Mouse (Mus musculus): ENCODE measurements around the gene Pmel. TPM values are rescaled to one million over a fixed set of nuclear protein-coding genes. Genes with fewer than 3 reads are reported as not detected.

Gene Pmel
- polyA plus RNA-seq, 1 experiment from 2014 or later = 2.5 TPM

Other genes with a start within 250 kb of the Pmel start
- gene Smarcc2, start 244.9 kb upstream of the Pmel start, polyA plus RNA-seq (2015; fragmentation: Nextera tagmentation; extraction: Ambion mirVana) = 59.2 and 60.3 TPM in 2 replicates
- gene Myl6, start 210.1 kb upstream of the Pmel start, polyA plus RNA-seq (2015; fragmentation: Nextera tagmentation; extraction: Ambion mirVana) = 1,051 and 1,154 TPM in 2 replicates
- gene Myl6b, start 205.5 kb upstream of the Pmel start, polyA plus RNA-seq (2015; fragmentation: Nextera tagmentation; extraction: Ambion mirVana) = 4.3 and 4.6 TPM in 2 replicates
- 19.4 and 29.0 TPM in 2 replicates for gene Esyt1, start 178.3 kb upstream of the Pmel start, polyA plus RNA-seq (2015; fragmentation: Nextera tagmentation; extraction: Ambion mirVana)
- 10.2 and 11.0 TPM in 2 replicates for gene Zc3h10, start 156.4 kb upstream of the Pmel start, polyA plus RNA-seq (2015; fragmentation: Nextera tagmentation; extraction: Ambion mirVana)
- gene Rpl41, start 154.9 kb upstream of the Pmel start, polyA plus RNA-seq (2015; fragmentation: Nextera tagmentation; extraction: Ambion mirVana) = 2,261 and 2,363 TPM in 2 replicates
- gene Pa2g4, start 138.2 kb upstream of the Pmel start, polyA plus RNA-seq (2015; fragmentation: Nextera tagmentation; extraction: Ambion mirVana) = 101 and 132 TPM in 2 replicates
- 3.4 and 5.0 TPM in 2 replicates for gene Erbb3, start 114.5 kb upstream of the Pmel start, polyA plus RNA-seq (2015; fragmentation: Nextera tagmentation; extraction: Ambion mirVana)
- gene Rps26, start 77.4 kb upstream of the Pmel start, polyA plus RNA-seq (2015; fragmentation: Nextera tagmentation; extraction: Ambion mirVana) = 359 and 409 TPM in 2 replicates
- gene Ikzf4, start 58.2 kb upstream of the Pmel start, polyA plus RNA-seq (2015; fragmentation: Nextera tagmentation; extraction: Ambion mirVana) = 1.3 and 1.4 TPM in 2 replicates
- 11.1 and 14.4 TPM in 2 replicates for gene Suox, start 30.1 kb upstream of the Pmel start, polyA plus RNA-seq (2015; fragmentation: Nextera tagmentation; extraction: Ambion mirVana)
- 61.0 and 67.8 TPM in 2 replicates for gene Rab5b, start 7.9 kb upstream of the Pmel start, polyA plus RNA-seq (2015; fragmentation: Nextera tagmentation; extraction: Ambion mirVana)
- gene Cdk2, start 836 bp downstream of the Pmel start, polyA plus RNA-seq (2015; fragmentation: Nextera tagmentation; extraction: Ambion mirVana) = 85.9 and 90.4 TPM in 2 replicates
- 5.4 and 10.1 TPM in 2 replicates for gene Dgka, start 40.7 kb downstream of the Pmel start, polyA plus RNA-seq (2015; fragmentation: Nextera tagmentation; extraction: Ambion mirVana)
- gene Pym1, start 43.7 kb downstream of the Pmel start, polyA plus RNA-seq (2015; fragmentation: Nextera tagmentation; extraction: Ambion mirVana) = 15.4 and 23.2 TPM in 2 replicates
- gene Mmp19, start 86.7 kb downstream of the Pmel start, polyA plus RNA-seq (2015; fragmentation: Nextera tagmentation; extraction: Ambion mirVana) = 1.6 and 2.5 TPM in 2 replicates
- gene Dnajc14, start 99.9 kb downstream of the Pmel start, polyA plus RNA-seq (2015; fragmentation: Nextera tagmentation; extraction: Ambion mirVana) = 35.2 and 42.5 TPM in 2 replicates
- 14.9 and 18.8 TPM in 2 replicates for gene Tmem198b, start 100.2 kb downstream of the Pmel start, polyA plus RNA-seq (2015; fragmentation: Nextera tagmentation; extraction: Ambion mirVana)
- 145 and 168 TPM in 2 replicates for gene Sarnp, start 113.1 kb downstream of the Pmel start, polyA plus RNA-seq (2015; fragmentation: Nextera tagmentation; extraction: Ambion mirVana)
- 34.3 and 42.6 TPM in 2 replicates for gene Ormdl2, start 117.5 kb downstream of the Pmel start, polyA plus RNA-seq (2015; fragmentation: Nextera tagmentation; extraction: Ambion mirVana)
- 2.8 and 2.9 TPM in 2 replicates for gene Gdf11, start 187.5 kb downstream of the Pmel start, polyA plus RNA-seq (2015; fragmentation: Nextera tagmentation; extraction: Ambion mirVana)
- 420 and 427 TPM in 2 replicates for gene Cd63, start 196.8 kb downstream of the Pmel start, polyA plus RNA-seq (2015; fragmentation: Nextera tagmentation; extraction: Ambion mirVana)
- gene Rdh5, start 218.7 kb downstream of the Pmel start, polyA plus RNA-seq (2015; fragmentation: Nextera tagmentation; extraction: Ambion mirVana) = 10.5 and 11.8 TPM in 2 replicates
- 208 and 212 TPM in 2 replicates for gene Bloc1s1, start 219.8 kb downstream of the Pmel start, polyA plus RNA-seq (2015; fragmentation: Nextera tagmentation; extraction: Ambion mirVana)
- gene Itga7, start 229.6 kb downstream of the Pmel start, polyA plus RNA-seq (2015; fragmentation: Nextera tagmentation; extraction: Ambion mirVana) = 7.0 and 8.1 TPM in 2 replicates

All from heart, embryonic 15.5 days (tissue).